Mouse (Mus musculus) layer of hippocampus, adult 8-10 months (tissue): ENCODE measurements around the gene Rhobtb3. TPM values are rescaled to one million over a fixed set of nuclear protein-coding genes. Genes with fewer than 3 reads are reported as not detected.

Experiments
- total RNA-seq, 4 experiments: library from RNA; stranded (reverse); gene quantifications; 2 replicates each; pipeline ENCODE4 v1.2.4; 2022

The Rhobtb3 gene
- total RNA-seq, 4 experiments from 2014 or later: 16.1 to 18.6 (median 17.1) TPM

Other genes starting within 250 kb of the Rhobtb3 start
- gene Ell2, start 237.2 kb downstream of the Rhobtb3 start, total RNA-seq: 10 to 100 TPM; 28.0 to 33.6 (median 31.8) TPM
- gene Glrx, start 104.1 kb downstream of the Rhobtb3 start, total RNA-seq: 10 to 100 TPM; 46.3 to 54.2 (median 48.7) TPM
- gene Spata9, start 23.2 kb upstream of the Rhobtb3 start, total RNA-seq: not detected
- gene Rfesd, start 74.8 kb upstream of the Rhobtb3 start, total RNA-seq: 10 to 100 TPM; 16.3 to 21.6 (median 17.2) TPM
- gene Gpr150, start 113.1 kb upstream of the Rhobtb3 start, total RNA-seq: 1 to 10 TPM; 2.2 to 2.9 (median 2.6) TPM
- 10 to 100 TPM in 3 of 4 experiments, 1 to 10 TPM in 1; 7.7 to 11.5 (median 10.8) TPM for gene Arsk, start 154.7 kb upstream of the Rhobtb3 start, total RNA-seq
- gene Ttc37, start 154.8 kb upstream of the Rhobtb3 start, total RNA-seq: 10 to 100 TPM; 17.4 to 26.8 (median 21.7) TPM